Mouse (Mus musculus) kidney, postnatal 0 days (tissue): Measurements from ENCODE around the gene Dnajb12. TPM values are rescaled to one million over a fixed set of nuclear protein-coding genes. Genes with fewer than 3 reads are reported as not detected.
A peak's percentile ranks its signal among the peaks of the same experiment; 100 is the strongest.

Source experiments
- ATAC-seq: fragments of 200-750 bp; cut with Nextera tagmentation; replicated peaks from 2 replicates; pipeline ENCODE4 v1.8.0; 2017; ENCODE audit warnings: low read depth, moderate number of reproducible peaks, moderate TSS enrichment, moderate library complexity; ENCODE audit not compliant: low FRiP score
- DNase-seq: peaks from one replicate; pipeline ENCODE4 v3.0.0-alpha.2; 2016; ENCODE audit warnings: low spot score
- H3K27ac ChIP-seq: fragments of 300-500 bp; sonication (generic); 2 replicates; pipeline ENCODE4 v1.5.1; 2014; ENCODE audit warnings: mild to moderate bottlenecking
- H3K27me3 ChIP-seq: fragments of 300-500 bp; sonication (generic); 2 replicates; pipeline ENCODE4 v1.6.1; 2014; ENCODE audit warnings: low read length, mixed read lengths; ENCODE audit not compliant: insufficient read depth
- H3K36me3 ChIP-seq: fragments of 300-500 bp; sonication (generic); 2 replicates; pipeline ENCODE4 v1.6.1; 2014; ENCODE audit warnings: low read length, mixed read lengths; ENCODE audit not compliant: insufficient read depth
- H3K4me1 ChIP-seq: fragments of 300-500 bp; sonication (generic); replicated peaks from 2 replicates; pipeline ENCODE4 v1.6.1; 2014; ENCODE audit warnings: antibody characterized with exemption, low read length, mixed read lengths; ENCODE audit not compliant: insufficient read depth
- H3K4me2 ChIP-seq: fragments of 300-500 bp; sonication (generic); 2 replicates; pipeline ENCODE4 v1.6.1; 2014; ENCODE audit warnings: mild to moderate bottlenecking, low read length, moderate library complexity, mixed read lengths
- H3K4me3 ChIP-seq: fragments of 300-500 bp; sonication (generic); replicated peaks from 2 replicates; pipeline ENCODE4 v1.5.1; 2014; ENCODE audit warnings: low read depth, low read length
- H3K9ac ChIP-seq: fragments of 300-500 bp; sonication (generic); 2 replicates; pipeline ENCODE4 v1.6.1; 2014; ENCODE audit warnings: low read depth, low read length
- H3K9me3 ChIP-seq: fragments of 300-500 bp; sonication (generic); replicated peaks from 2 replicates; pipeline ENCODE4 v1.6.1; 2016; ENCODE audit warnings: low read length, inconsistent platforms, mixed read lengths
- CTCF ChIP-seq: IDR thresholded peaks from 2 replicates; pipeline ENCODE4 v1.5.1; 2016; ENCODE audit warnings: antibody characterized with exemption, low read depth, mild to moderate bottlenecking, moderate library complexity
- WGBS: fragments of 180-500 bp; shearing (Covaris S2); extraction: QIAGEN DNeasy Blood & Tissue Kit; methylation state at CpG from one replicate; pipeline ENCODE4 v1.1.7; 2014; 5-methylcytosine and 5-hydroxymethylcytosine counted together
- polyA plus RNA-seq: library from polyadenylated mRNA; unstranded; fragments of >200 nt; fragmentation: Nextera tagmentation; extraction: Ambion mirVana; gene quantifications from 2 replicates; pipeline ENCODE4 v1.2.1, GENCODE M21; 2015

Dnajb12 gene
- polyA plus RNA-seq, 1 experiment from 2014 or later = 27.9 TPM

GRCm38 (mm10) chr10:59911091-59911490, 31.7 kb downstream of the Dnajb12 start:
- no peaks in the 10 kb centered on the region for H3K36me3 ChIP-seq
- DNase-seq (no peak), ATAC-seq (0 out of 2 replicates have a peak, but pooled peaks have one; percentile 12)
- 0 out of 2 replicates have a peak overlapping the region, but pooled peaks have one; percentile 51 for H3K27ac ChIP-seq
- no peaks in the 10 kb centered on the region for H3K27me3 ChIP-seq
- TF ChIP-seq CTCF = no peak
- WGBS = 19% methylated on average over 6 of the region's 6 CpGs
- no peak overlapping the region for H3K9ac ChIP-seq
- no peak overlapping the region for H3K4me3 ChIP-seq
- H3K4me2 ChIP-seq = peak overlapping the region; percentile 32
- peaks cover 30% of the 10 kb centered on the region for H3K4me1 ChIP-seq
- no peaks in the 10 kb centered on the region for H3K9me3 ChIP-seq

GRCm38 (mm10) chr10:59911561-59912198, 32.3 kb downstream of the Dnajb12 start:
- H3K27me3 ChIP-seq = no peaks in the 10 kb centered on the region
- 7% methylated on average over 25 of the region's 25 CpGs for whole genome bisulfite sequencing
- H3K27ac ChIP-seq = peak overlapping the region; percentile 51
- no peaks in the 10 kb centered on the region for H3K36me3 ChIP-seq
- peak overlapping the region; percentile 32 for H3K4me2 ChIP-seq
- ATAC-seq (peak; percentile 4; the same call in 1 of the 2 replicates), DNase-seq (peak; percentile 65)
- peaks cover 35% of the 10 kb centered on the region for H3K4me1 ChIP-seq
- 0 out of 2 replicates have a peak overlapping the region, but pooled peaks have one; percentile 9 for H3K9ac ChIP-seq
- no peak for TF ChIP-seq CTCF
- H3K9me3 ChIP-seq = no peaks in the 10 kb centered on the region
- no peak overlapping the region for H3K4me3 ChIP-seq

- ATAC-seq (no peak), DNase-seq (no peak)
- no peak for TF ChIP-seq CTCF
- Histone ChIP-seq H3K4me2 (no peak overlapping the region), H3K27me3 (no peaks in the 10 kb centered on the region), H3K36me3 (no peaks in the 10 kb centered on the region), H3K27ac (peak overlapping the region; percentile 88), H3K4me3 (no peak overlapping the region), H3K9ac (no peak overlapping the region), H3K4me1 (peaks cover 26% of the 10 kb centered on the region), H3K9me3 (no peaks in the 10 kb centered on the region)
- 85% methylated on average over 8 of the region's 8 CpGs for WGBS
Observed at GRCm38 (mm10) chr10:59915196-59915962, 36.0 kb downstream of the Dnajb12 start.

- Histone ChIP-seq H3K4me1 (peaks cover 33% of the 10 kb centered on the region), H3K4me3 (peak overlapping the region; percentile 20; the same call in 1 of the 2 replicates), H3K27me3 (no peaks in the 10 kb centered on the region), H3K36me3 (no peaks in the 10 kb centered on the region), H3K9ac (peak overlapping the region; percentile 42; the same call in 1 of the 2 replicates), H3K9me3 (no peaks in the 10 kb centered on the region), H3K27ac (peak overlapping the region; percentile 88), H3K4me2 (peak overlapping the region; percentile 60)
- 3% methylated on average over 4 of the region's 4 CpGs for WGBS
- DNase-seq (peak; percentile 74), ATAC-seq (peak; percentile 33)
- TF ChIP-seq CTCF = 0 out of 2 replicates have a peak, but pooled peaks have one; percentile 2
Observed at GRCm38 (mm10) chr10:59916159-59916558, 36.8 kb downstream of the Dnajb12 start.

- Histone ChIP-seq H3K4me3 (peak overlapping the region; percentile 20; the same call in 1 of the 2 replicates), H3K27ac (peak overlapping the region; percentile 88), H3K9ac (peak overlapping the region; percentile 42; the same call in 1 of the 2 replicates), H3K4me2 (peak overlapping the region; percentile 60), H3K36me3 (no peaks in the 10 kb centered on the region), H3K9me3 (no peaks in the 10 kb centered on the region), H3K27me3 (no peaks in the 10 kb centered on the region), H3K4me1 (peaks cover 32% of the 10 kb centered on the region)
- peak; percentile 89 for DNase-seq
- 2% methylated on average over 10 of the region's 10 CpGs for WGBS
- TF ChIP-seq CTCF = no peak
- ATAC-seq = peak; percentile 87
Observed at GRCm38 (mm10) chr10:59916649-59917048, 37.3 kb downstream of the Dnajb12 start.

GRCm38 (mm10) chr10:59918111-59918510, 38.8 kb downstream of the Dnajb12 start:
- Histone ChIP-seq H3K36me3 (no peaks in the 10 kb centered on the region), H3K4me3 (no peak overlapping the region), H3K27ac (no peak overlapping the region), H3K4me2 (no peak overlapping the region), H3K4me1 (peaks cover 28% of the 10 kb centered on the region), H3K9ac (no peak overlapping the region), H3K27me3 (no peaks in the 10 kb centered on the region), H3K9me3 (no peaks in the 10 kb centered on the region)
- DNase-seq (no peak), ATAC-seq (no peak)
- WGBS = 95% methylated on average over 4 of the region's 4 CpGs
- TF ChIP-seq CTCF = no peak
